ENCODE assay signal across 23 mouse cellular contexts in genomic region chr3:60506821-60507220, GRCm38 (mm10). TPM values are rescaled to one million over a fixed set of nuclear protein-coding genes. Genes with fewer than 3 reads are reported as not detected.
A peak's percentile ranks its signal among the peaks of the same experiment; 100 is the strongest.
DNase-seq lines count a peak whose midpoint lies in the region; ATAC-seq and TF ChIP-seq lines count a peak whose summit lies in the region.
"Had no signal": no experiment of that assay in that cellular context is flagged by ENCODE, and none has a peak within 500 bp of the region (broad histone marks: within the 10 kb centered on the region; RNA-seq: fewer than 3 reads in every experiment).

No protein-coding gene starts in this region.

- no peaks in the 10 kb centered on the region for H3K27me3 ChIP-seq in liver, embryonic 12.5 days (replicated peaks)
- H3K27me3 ChIP-seq in liver, postnatal 0 days (ENCODE audit: insufficient read depth, low read length) = no peaks in the 10 kb centered on the region
- no peaks in the 10 kb centered on the region for H3K27me3 ChIP-seq in CH12.LX (replicated peaks)
- H3K27me3 ChIP-seq in hindbrain, embryonic 10.5 days (ENCODE audit: insufficient read depth, poor library complexity, severe bottlenecking) = no peaks in the 10 kb centered on the region
- H3K27me3 ChIP-seq: forebrain, embryonic 13.5 days; heart, embryonic 13.5 days; hindbrain, embryonic 13.5 days; intestine, embryonic 15.5 days had no signal

- H3K9me3 ChIP-seq in liver, embryonic 12.5 days (replicated peaks) = no peaks in the 10 kb centered on the region
- H3K9me3 ChIP-seq in liver, postnatal 0 days (ENCODE audit: low read length) = no peaks in the 10 kb centered on the region
- no peaks in the 10 kb centered on the region for H3K9me3 ChIP-seq in CH12.LX (replicated peaks; ENCODE audit: low read length)
- no peaks in the 10 kb centered on the region for H3K9me3 ChIP-seq in hindbrain, embryonic 10.5 days
- H3K9me3 ChIP-seq: forebrain, embryonic 10.5 days; forebrain, embryonic 13.5 days; heart, embryonic 10.5 days; heart, embryonic 13.5 days; hindbrain, embryonic 13.5 days; intestine, embryonic 15.5 days had no signal

- 72% methylated on average over 5 of the region's 5 CpGs for WGBS in liver, embryonic 12.5 days (ENCODE audit: insufficient replicate concordance)
- WGBS in liver, postnatal 0 days (ENCODE audit: insufficient replicate concordance) = 85% methylated on average over 5 of the region's 5 CpGs
- 83% methylated on average over 5 of the region's 5 CpGs for WGBS in hindbrain, embryonic 10.5 days

- DNase-seq in heart, adult 11 months = peak; percentile 55
- no peak for DNase-seq in heart, postnatal 10 days
- DNase-seq in liver, postnatal 0 days = no peak
- DNase-seq in CH12.LX (ENCODE audit: extremely low read depth) = no peak
- no peak for DNase-seq in hindbrain, embryonic 10.5 days (ENCODE audit: low spot score)
- DNase-seq: adrenal gland, adult 8-10 months; adrenal gland, postnatal 25 days; B cell, adult 2 months; cerebellum, adult 18-20 months; cerebellum, adult 9-10 months; cerebellum, postnatal 14 days; forebrain, postnatal 0 days; gastrocnemius, postnatal 25 days had no signal

- no peak overlapping the region for H3K4me3 ChIP-seq in liver, embryonic 12.5 days
- no peak overlapping the region for H3K4me3 ChIP-seq in liver, postnatal 0 days (ENCODE audit: low read depth, low read length)
- H3K4me3 ChIP-seq in CH12.LX (replicated peaks in 1 of 3; ENCODE audit: low read depth in 2 of 3, low read length in 2 of 3, poor library complexity in 1 of 3) = no peak overlapping the region
- H3K4me3 ChIP-seq in brown adipose tissue, adult 24 weeks (ENCODE audit: insufficient read depth, low read depth, low read length) = no peak overlapping the region
- H3K4me3 ChIP-seq in hindbrain, embryonic 10.5 days = no peak overlapping the region
- H3K4me3 ChIP-seq: forebrain, embryonic 10.5 days; forebrain, embryonic 13.5 days; heart, embryonic 10.5 days; heart, embryonic 13.5 days; hindbrain, embryonic 13.5 days; intestine, embryonic 15.5 days had no signal

- dilution Hi-C loops in CH12.LX (cut with MboI; ENCODE audit: extremely low pct_ligation_motif_present, extremely low pct_unique_long_range_greater_than_20kb, low sequenced_read_pairs) = no loop called here

- H3K9ac ChIP-seq in liver, embryonic 12.5 days = no peak overlapping the region
- no peak overlapping the region for H3K9ac ChIP-seq in liver, postnatal 0 days (replicated peaks)
- peak overlapping the region; percentile 48; the same call in 1 of the 2 replicates for H3K9ac ChIP-seq in CH12.LX (ENCODE audit: insufficient read depth, low read depth)
- H3K9ac ChIP-seq: forebrain, embryonic 13.5 days; forebrain, postnatal 0 days; heart, embryonic 13.5 days; hindbrain, embryonic 13.5 days; intestine, embryonic 15.5 days had no signal

- TF ChIP-seq POLR2A in CH12.LX (IDR thresholded peaks at IDR 0.05; ENCODE audit: low read depth, low read length) = no peak

- intact Hi-C loops in heart, postnatal 10 days (cut with DNase I) = no loop called here

- 0 out of 2 replicates have a peak overlapping the region, but pooled peaks have one; percentile 7 for H3K4me2 ChIP-seq in liver, embryonic 12.5 days
- no peak overlapping the region for H3K4me2 ChIP-seq in liver, postnatal 0 days (ENCODE audit: low read depth, low read length)
- peak overlapping the region; percentile 78 for H3K4me2 ChIP-seq in CH12.LX (ENCODE audit: insufficient read depth, low read depth, poor library complexity, severe bottlenecking)
- H3K4me2 ChIP-seq: forebrain, embryonic 13.5 days; heart, embryonic 13.5 days; hindbrain, embryonic 13.5 days; intestine, embryonic 15.5 days had no signal

- no peak for TF ChIP-seq RAD21 in CH12.LX (IDR thresholded peaks at IDR 0.05; ENCODE audit: low read depth, low read length)

- TF ChIP-seq EP300 in liver, postnatal 0 days (IDR thresholded peaks at IDR 0.05; ENCODE audit: low read depth) = no peak
- no peak; the same call in 1 of the 2 replicates for TF ChIP-seq EP300 in CH12.LX (IDR thresholded peaks at IDR 0.05; ENCODE audit: low read length)

- in situ Hi-C loops in CH12.LX (cut with MboI; ENCODE audit: low pct_ligation_motif_present, low pct_unique_long_range_greater_than_20kb, low sequenced_read_pairs) = no loop called here

- peaks cover 88% of the 10 kb centered on the region for H3K79me2 ChIP-seq in CH12.LX (replicated peaks; ENCODE audit: control insufficient read depth, extremely low read depth, insufficient read depth, poor library complexity, severe bottlenecking)

- H3K4me1 ChIP-seq in liver, embryonic 12.5 days = peaks cover 82% of the 10 kb centered on the region
- H3K4me1 ChIP-seq in liver, postnatal 0 days (ENCODE audit: insufficient read depth) = peaks cover 46% of the 10 kb centered on the region
- H3K4me1 ChIP-seq in CH12.LX (ENCODE audit: control insufficient read depth in 1 of 2, insufficient read depth in 2 of 2) = peaks cover 13 to 60% of the 10 kb centered on the region in 2 experiments
- peaks cover 26% of the 10 kb centered on the region for H3K4me1 ChIP-seq in brown adipose tissue, adult 24 weeks (ENCODE audit: control insufficient read depth, insufficient read depth, insufficient read length, low read length)
- peaks cover 23% of the 10 kb centered on the region for H3K4me1 ChIP-seq in hindbrain, embryonic 10.5 days (replicated peaks)

- ATAC-seq in liver, embryonic 12.5 days = no peak
- no peak for ATAC-seq in liver, postnatal 0 days
- ATAC-seq: activated CD4-positive, CD25-positive, alpha-beta regulatory T cell, adult 4 months; forebrain, embryonic 13.5 days; forebrain, postnatal 0 days; hindbrain, embryonic 16.5 days; intestine, embryonic 15.5 days had no signal

- H3K36me3 ChIP-seq in liver, embryonic 12.5 days = peaks cover 14% of the 10 kb centered on the region; the same call in 1 of the 2 replicates
- H3K36me3 ChIP-seq in liver, postnatal 0 days (replicated peaks; ENCODE audit: insufficient read depth, low read length) = no peaks in the 10 kb centered on the region; the same call in 1 of the 2 replicates
- H3K36me3 ChIP-seq in CH12.LX (replicated peaks in 1 of 2; ENCODE audit: control insufficient read depth in 1 of 2, insufficient read depth in 1 of 2, low read length in 1 of 2) = peaks cover 6 to 34% of the 10 kb centered on the region in 2 experiments
- H3K36me3 ChIP-seq in hindbrain, embryonic 10.5 days = no peaks in the 10 kb centered on the region
- H3K36me3 ChIP-seq: forebrain, embryonic 10.5 days; heart, embryonic 10.5 days; heart, embryonic 13.5 days; hindbrain, embryonic 13.5 days; intestine, embryonic 15.5 days had no signal

- TF ChIP-seq CTCF in liver, postnatal 0 days (IDR thresholded peaks at IDR 0.05; ENCODE audit: low read depth) = no peak
- no peak for TF ChIP-seq CTCF in CH12.LX (conservative IDR thresholded peaks at IDR 0.05 in 1 of 2, IDR thresholded peaks at IDR 0.05 in 1 of 2; ENCODE audit: low read depth in 2 of 2, low read length in 2 of 2)

- no peak overlapping the region for H3K27ac ChIP-seq in liver, embryonic 12.5 days
- no peak overlapping the region; the same call in 1 of the 2 replicates for H3K27ac ChIP-seq in liver, postnatal 0 days (ENCODE audit: low read depth)
- 0 out of 2 replicates have a peak overlapping the region, but pooled peaks have one; percentile 28 for H3K27ac ChIP-seq in CH12.LX (ENCODE audit: insufficient read depth, low read depth)
- H3K27ac ChIP-seq in brown adipose tissue, adult 24 weeks (replicated peaks; ENCODE audit: low read depth, low read length) = peak overlapping the region; percentile 30; the same call in 1 of the 2 replicates
- H3K27ac ChIP-seq in hindbrain, embryonic 10.5 days = no peak overlapping the region
- H3K27ac ChIP-seq: forebrain, embryonic 10.5 days; forebrain, embryonic 13.5 days; heart, embryonic 10.5 days; heart, embryonic 13.5 days; hindbrain, embryonic 13.5 days; intestine, embryonic 15.5 days had no signal

TF ChIP-seq in CH12.LX, 34 proteins besides CTCF, POLR2A, EP300 and RAD21:
- TF ChIP-seq KAT2A (IDR thresholded peaks at IDR 0.05; ENCODE audit: insufficient replicate concordance, low read length) (no peak), MAFK (IDR thresholded peaks at IDR 0.05; ENCODE audit: insufficient replicate concordance, low read length) (peak; percentile 64; the same call in 1 of the 2 replicates), JUND (conservative IDR thresholded peaks at IDR 0.05; ENCODE audit: low read depth, low read length) (no peak), SIN3A (IDR thresholded peaks at IDR 0.05; ENCODE audit: low read length) (peak; percentile 29)

RNA-seq across cellular contexts. Expression of gene Mbnl1, which starts 34.2 kb away (rescaled TPM):
- 100 to 1,000 TPM; 185 to 187 TPM for total RNA-seq in heart, postnatal 10 days (2021)
- 169 and 171 TPM in 2 replicates for polyA plus RNA-seq in liver, embryonic 12.5 days (2016; fragmentation: Nextera tagmentation; extraction: Ambion mirVana)
- 61.3 and 73.3 TPM in 2 replicates for polyA plus RNA-seq in liver, postnatal 0 days (2015; fragmentation: Nextera tagmentation; extraction: Ambion mirVana)
- total RNA-seq in CH12.LX (2012; rRNA removed) = 249 and 276 TPM in 2 replicates
- total RNA-seq in CH12.LX (2014; rRNA removed) = 332 and 386 TPM in 2 replicates
- polyA plus RNA-seq in CH12.LX (2012; ENCODE audit: insufficient read length, low read depth) = 151 and 174 TPM in 2 replicates
- polyA plus RNA-seq in brown adipose tissue, adult 24 weeks (2012; ENCODE audit: insufficient read depth, insufficient read length, missing spikeins) = 127 and 136 TPM in 2 replicates
- 34.7 and 39.3 TPM in 2 replicates for polyA plus RNA-seq in hindbrain, embryonic 10.5 days (2016; fragmentation: Nextera tagmentation; extraction: Ambion mirVana)

Comparison
In these comparisons a context has a peak if more than half of its experiments do, and no peak if none do; other contexts are left out.
1. H3K27ac ChIP-seq: peak in CH12.LX (single experiment) and brown adipose tissue, adult 24 weeks (single experiment); none in liver, embryonic 12.5 days (single experiment), liver, postnatal 0 days (single experiment) and hindbrain, embryonic 10.5 days (single experiment).